Mouse (Mus musculus) cerebellum, adult 9-10 months (tissue): ENCODE data around the gene Disp1.

Experiments
- DNase-seq: peaks from one replicate; pipeline ENCODE4 v3.0.0; 2022

Gene Disp1

GRCm38 (mm10) chr1:183220796-183221718, at the start of gene Disp1:
Disp1 (minus strand) TSS chr1:183221522.
- peak; percentile 31 for DNase-seq

- DNase-seq = no peak
These were observed 46.3 kb upstream of the Disp1 start for GRCm38 (mm10) chr1:183267666-183268065.

- DNase-seq = no peak
These were observed 44.7 kb upstream of the Disp1 start for GRCm38 (mm10) chr1:183265921-183266467.

- no peak for DNase-seq
These were observed 43.1 kb upstream of the Disp1 start for GRCm38 (mm10) chr1:183264145-183265008.

- no peak for DNase-seq
These were observed 31.3 kb upstream of the Disp1 start for GRCm38 (mm10) chr1:183252574-183252973.

- no peak for DNase-seq
These were observed 30.5 kb upstream of the Disp1 start for GRCm38 (mm10) chr1:183251818-183252217.

- DNase-seq = no peak
These were observed 29.3 kb upstream of the Disp1 start for GRCm38 (mm10) chr1:183250612-183251011.

- DNase-seq = no peak
These were observed 26.8 kb upstream of the Disp1 start for GRCm38 (mm10) chr1:183248144-183248543.

GRCm38 (mm10) chr1:183243293-183243692, 22.0 kb upstream of the Disp1 start:
- no peak for DNase-seq

GRCm38 (mm10) chr1:183237901-183238300, 16.6 kb upstream of the Disp1 start:
- DNase-seq = peak; percentile 30

- DNase-seq = no peak
These were observed 15.1 kb upstream of the Disp1 start for GRCm38 (mm10) chr1:183236460-183236859.

GRCm38 (mm10) chr1:183233679-183234174, 12.4 kb upstream of the Disp1 start:
- no peak for DNase-seq

- DNase-seq = no peak
These were observed 11.8 kb upstream of the Disp1 start for GRCm38 (mm10) chr1:183232985-183233678.

- DNase-seq = no peak
These were observed 6.1 kb upstream of the Disp1 start for GRCm38 (mm10) chr1:183227469-183227868.

- DNase-seq = no peak
These were observed 2.3 kb downstream of the Disp1 start for GRCm38 (mm10) chr1:183219021-183219420.

- no peak for DNase-seq
These were observed 4.6 kb downstream of the Disp1 start for GRCm38 (mm10) chr1:183216691-183217090.

GRCm38 (mm10) chr1:183215706-183216105, 5.6 kb downstream of the Disp1 start:
- DNase-seq = no peak

- no peak for DNase-seq
These were observed 7.5 kb downstream of the Disp1 start for GRCm38 (mm10) chr1:183213850-183214249.

GRCm38 (mm10) chr1:183212757-183213211, 8.5 kb downstream of the Disp1 start:
- no peak for DNase-seq

GRCm38 (mm10) chr1:183210115-183210514, 11.2 kb downstream of the Disp1 start:
- DNase-seq = no peak

GRCm38 (mm10) chr1:183207623-183208022, 13.7 kb downstream of the Disp1 start:
- DNase-seq = no peak

- no peak for DNase-seq
These were observed 14.2 kb downstream of the Disp1 start for GRCm38 (mm10) chr1:183207141-183207540.
